Mouse (Mus musculus) yolk sac, embryonic 10.5 days (tissue): Measurements from ENCODE around the gene Spata19.

Experiments
- DNase-seq: peaks from one replicate; pipeline ENCODE4 v3.0.0-alpha.2; 2017; ENCODE audit warnings: low spot score

Spata19 gene

GRCm38 (mm10) chr9:27396500-27396899, at the start of gene Spata19:
TSS of gene Spata19 (plus strand) at chr9:27396800.
- no peak for DNase-seq

DNA sequence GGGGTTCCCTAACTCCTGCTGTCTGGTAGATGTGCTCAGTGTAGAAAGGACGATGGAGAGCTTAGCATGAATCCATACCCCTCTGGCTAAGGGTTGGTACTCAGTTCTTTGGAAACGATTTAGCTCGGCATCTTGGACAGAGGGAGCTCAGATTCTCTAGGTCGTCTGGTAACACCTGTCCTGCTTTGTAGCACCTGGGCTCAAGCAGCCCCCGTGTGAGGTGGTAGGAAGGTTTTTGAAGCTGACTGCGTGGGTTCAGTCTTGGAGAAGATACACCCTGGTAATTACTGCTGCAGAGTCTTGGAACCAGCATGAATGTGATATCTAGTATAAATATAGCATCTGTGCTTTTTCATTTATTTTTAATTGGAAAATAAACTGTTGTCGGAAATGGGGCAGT, 43.5 kb upstream of the Spata19 start:
- no peak for DNase-seq

GRCm38 (mm10) chr9:27357893-27358292, 38.7 kb upstream of the Spata19 start:
- DNase-seq, result no peak

DNA sequence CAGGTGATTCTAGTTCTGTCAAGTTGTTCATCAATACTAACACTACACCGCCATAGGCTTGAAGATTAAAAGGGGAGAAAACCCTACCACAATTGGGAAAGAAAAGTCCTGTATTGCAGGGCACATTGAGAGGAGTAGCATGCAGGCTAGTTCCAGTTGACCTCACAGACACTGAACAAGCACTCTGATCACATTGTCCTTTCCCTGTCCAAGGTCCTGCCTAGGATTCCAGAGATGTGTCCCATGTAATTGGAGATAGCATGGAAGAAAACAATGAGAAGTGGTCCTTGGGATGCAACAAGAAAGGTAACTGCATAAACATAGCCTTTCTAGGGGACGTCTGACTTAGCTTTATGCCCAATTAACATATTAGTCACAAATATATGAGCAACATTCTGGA, 29.4 kb upstream of the Spata19 start:
- DNase-seq, result no peak

DNA sequence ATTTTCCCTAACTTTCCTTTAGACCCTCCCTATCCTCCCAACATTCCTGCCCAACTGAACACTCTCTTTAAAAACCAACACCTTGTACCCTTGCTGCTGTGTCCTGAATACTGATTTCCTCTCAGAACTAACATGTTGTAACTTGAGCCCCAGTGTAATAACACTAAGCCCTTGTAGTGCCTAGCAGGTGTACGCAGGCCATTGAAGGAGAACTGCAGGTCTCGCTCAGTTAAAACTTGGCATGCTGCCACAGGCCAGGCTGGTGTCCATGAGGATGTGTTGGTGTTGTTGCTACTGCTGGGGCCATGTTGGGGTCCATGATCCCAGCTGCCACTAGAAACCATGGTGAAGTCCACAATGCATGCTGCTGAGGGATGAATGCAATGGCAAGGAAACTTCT, 27.5 kb upstream of the Spata19 start:
- no peak for DNase-seq

DNA sequence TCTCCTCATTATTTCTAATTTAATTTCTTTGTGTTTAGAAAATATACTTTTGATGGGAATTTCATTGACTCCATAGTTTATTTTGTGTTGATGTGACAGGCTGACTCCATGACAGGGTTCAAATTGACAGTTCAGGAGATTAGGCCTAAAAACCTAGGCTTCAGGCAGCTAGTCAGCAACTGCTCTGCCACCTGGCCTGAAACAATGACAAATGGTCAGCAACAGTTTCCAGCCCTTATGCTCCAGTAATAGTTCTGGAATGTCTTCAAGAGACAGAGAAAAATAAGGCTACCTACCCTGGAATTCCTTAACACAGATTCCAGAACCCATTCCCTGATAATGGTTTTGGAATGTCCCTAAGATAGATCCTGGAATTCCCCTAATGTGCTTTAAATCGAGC, 20.9 kb upstream of the Spata19 start:
- no peak for DNase-seq

GRCm38 (mm10) chr9:27386951-27387350, 9.6 kb upstream of the Spata19 start:
- no peak for DNase-seq

GRCm38 (mm10) chr9:27401169-27401568, 4.6 kb downstream of the Spata19 start:
- DNase-seq, result no peak

DNA sequence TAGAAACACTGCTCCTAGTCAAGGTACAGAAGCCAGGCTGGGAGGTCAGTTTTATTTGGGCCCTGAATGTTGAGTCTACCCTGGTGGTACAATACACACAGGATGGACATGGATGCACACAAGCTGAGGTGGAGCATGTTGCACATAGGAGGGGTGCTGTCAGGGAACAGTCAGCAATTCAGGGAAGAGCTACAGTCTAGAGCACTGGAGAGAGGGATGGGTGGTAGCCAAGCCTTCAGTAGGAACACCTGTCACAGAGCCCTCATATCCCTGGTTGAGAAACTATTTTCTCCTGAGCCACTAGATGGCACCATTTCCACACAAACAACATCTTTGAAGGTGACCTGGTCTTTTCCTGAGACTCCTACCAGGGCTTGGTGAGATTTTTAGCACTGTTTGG, 13.1 kb downstream of the Spata19 start:
- DNase-seq, result peak; percentile 6

DNA sequence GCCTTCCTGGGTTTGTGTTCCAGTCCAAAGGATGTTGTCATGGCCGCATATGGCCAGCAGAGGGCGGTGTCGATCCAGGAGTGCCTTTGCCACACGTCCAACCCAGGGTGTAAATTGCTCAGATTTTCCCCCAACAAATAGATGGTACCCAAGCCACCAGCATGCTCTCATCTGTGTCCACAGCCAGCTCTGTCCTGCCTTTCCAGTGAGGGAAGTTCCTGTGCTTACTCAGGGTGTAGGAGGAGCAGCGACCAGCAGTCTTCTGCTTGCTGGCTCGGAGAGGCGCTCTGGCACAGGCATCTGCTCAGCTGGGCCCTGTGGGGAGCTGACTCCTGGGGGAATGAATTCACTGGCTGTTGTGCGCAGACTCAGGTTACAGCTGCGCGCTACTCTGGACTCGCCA, 17.5 kb downstream of the Spata19 start:
- peak; percentile 33 for DNase-seq

GRCm38 (mm10) chr9:27424511-27424910, 27.9 kb downstream of the Spata19 start:
- DNase-seq, result no peak

DNA sequence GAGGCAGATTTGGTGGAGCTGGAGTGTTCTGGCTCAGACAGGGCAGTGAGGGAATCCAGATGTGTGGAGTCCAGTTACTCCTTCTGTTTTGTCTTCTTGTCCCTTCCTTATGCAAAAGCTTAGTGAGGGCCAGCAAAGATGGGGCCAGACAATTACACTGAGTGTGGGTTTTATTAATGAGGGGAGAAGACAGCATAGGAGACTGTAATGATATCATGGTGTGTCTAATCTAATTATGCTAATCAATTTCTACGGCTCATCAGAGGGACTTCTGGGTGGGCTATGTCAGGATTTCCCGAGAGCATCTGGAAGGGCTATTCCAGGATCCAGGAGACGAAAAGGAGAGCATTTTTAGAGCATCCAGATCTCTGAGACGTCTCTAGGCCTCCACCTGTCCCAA, 32.0 kb downstream of the Spata19 start:
- no peak for DNase-seq

- DNase-seq, result no peak
These were observed 36.7 kb downstream of the Spata19 start for GRCm38 (mm10) chr9:27433301-27433700.

DNA sequence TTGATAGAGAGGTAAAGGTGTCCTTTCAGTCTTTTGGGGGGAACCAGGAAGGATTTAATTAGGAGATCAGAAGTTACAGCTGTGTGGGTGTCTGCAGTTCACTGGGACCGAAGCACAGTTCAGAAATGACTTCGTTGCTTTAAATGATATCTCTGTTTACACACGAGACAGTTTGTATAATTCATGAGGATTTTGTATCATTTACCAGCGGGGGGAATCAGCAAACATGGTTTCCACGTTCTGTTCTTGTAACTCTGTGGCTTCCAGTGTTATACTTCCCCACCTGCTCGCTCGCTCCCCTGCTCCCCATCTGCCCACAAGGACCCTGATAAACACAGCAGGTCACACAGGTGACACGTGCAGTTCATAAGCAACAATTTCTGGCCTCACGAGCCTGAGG, 39.3 kb downstream of the Spata19 start:
- DNase-seq, result no peak

GRCm38 (mm10) chr9:27437391-27438061, 40.9 kb downstream of the Spata19 start:
- DNase-seq, result no peak

GRCm38 (mm10) chr9:27449780-27450422, 53.3 kb downstream of the Spata19 start:
- DNase-seq, result no peak
